Mouse (Mus musculus) midbrain, embryonic 10.5 days (tissue): ENCODE data around the gene Tbc1d13. TPM values are rescaled to one million over a fixed set of nuclear protein-coding genes. Genes with fewer than 3 reads are reported as not detected.

ENCODE experiments used
- DNase-seq: peaks from one replicate; pipeline ENCODE4 v3.0.0-alpha.2; 2017; ENCODE audit warnings: low spot score
- H3K27ac ChIP-seq: fragments of 300-500 bp; sonication (generic); replicated peaks from 2 replicates; pipeline ENCODE4 v1.5.1; 2016; ENCODE audit warnings: mild to moderate bottlenecking
- H3K27me3 ChIP-seq: fragments of 300-500 bp; sonication (generic); 2 replicates; pipeline ENCODE4 v1.6.1; 2016; ENCODE audit warnings: low read depth, mild to moderate bottlenecking; ENCODE audit not compliant: poor library complexity, severe bottlenecking
- H3K36me3 ChIP-seq: fragments of 300-500 bp; sonication (generic); 2 replicates; pipeline ENCODE4 v1.6.1; 2016; ENCODE audit warnings: mild to moderate bottlenecking, moderate library complexity
- H3K4me1 ChIP-seq: fragments of 300-500 bp; sonication (generic); 2 replicates; pipeline ENCODE4 v1.6.1; 2016
- H3K4me3 ChIP-seq: fragments of 300-500 bp; sonication (generic); 2 replicates; pipeline ENCODE4 v1.5.1; 2016; ENCODE audit warnings: mild to moderate bottlenecking, moderate library complexity
- H3K9me3 ChIP-seq: fragments of 300-500 bp; sonication (generic); replicated peaks from 2 replicates; pipeline ENCODE4 v1.6.1; 2016; ENCODE audit warnings: mild to moderate bottlenecking
- WGBS: fragments of 180-500 bp; shearing (Covaris S2); methylation state at CpG from one replicate; pipeline ENCODE4 v1.1.7; 2016; 5-methylcytosine and 5-hydroxymethylcytosine counted together
- polyA plus RNA-seq: library from polyadenylated mRNA; unstranded; fragments of >200 nt; fragmentation: Nextera tagmentation; extraction: Ambion mirVana; gene quantifications from 2 replicates; pipeline ENCODE4 v1.2.1, GENCODE M21; 2016

Tbc1d13 gene
- polyA plus RNA-seq: 6.0 and 6.3 TPM in 2 replicates

DNA sequence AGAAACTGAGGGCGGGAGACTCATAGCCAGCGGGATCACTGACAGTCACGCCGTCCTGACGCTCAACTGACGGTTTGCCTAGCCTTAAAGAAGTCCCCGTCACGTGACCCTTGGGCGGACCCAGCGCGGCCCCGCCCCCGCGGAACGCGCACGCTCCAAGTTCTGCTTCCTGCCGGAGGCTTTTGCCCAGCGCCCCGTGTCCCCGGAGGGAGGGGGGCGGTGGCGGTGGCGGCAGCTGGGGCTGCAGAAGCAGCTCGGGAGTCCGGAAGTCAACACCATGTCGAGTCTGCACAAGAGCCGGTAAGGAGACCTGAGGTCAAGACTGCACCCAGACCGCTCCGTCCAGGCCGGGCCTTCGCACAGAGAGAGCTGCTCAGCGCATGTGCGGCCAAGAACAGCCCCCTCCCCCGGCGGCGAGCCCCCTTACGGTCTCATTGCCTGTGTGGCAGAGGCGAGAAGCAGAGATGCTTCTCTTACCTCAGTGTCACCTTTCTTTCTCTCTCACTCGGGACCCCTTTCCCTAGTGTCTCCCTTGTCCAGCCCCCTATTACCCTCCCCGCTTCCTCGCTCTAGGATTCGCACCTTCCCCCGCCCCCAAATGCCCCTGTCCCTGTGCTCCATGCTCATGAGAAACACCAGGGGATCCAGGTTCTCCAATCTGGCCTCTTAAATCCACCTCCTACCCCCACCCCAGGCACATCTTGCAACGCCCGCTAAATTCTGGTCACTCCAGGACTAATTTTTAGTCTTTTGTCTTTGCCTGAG lies at the start of gene Tbc1d13:
Gene Tbc1d13 (plus strand): TSS at position 134 of the 765 bp plus-strand sequence.
- Histone ChIP-seq H3K9me3 (no peaks in the 10 kb centered on the region), H3K27ac (peak within 1 kb of the TSS; percentile 90), H3K4me3 (peak within 1 kb of the TSS; percentile 97), H3K4me1 (peaks cover 34% of the 10 kb centered on the region), H3K27me3 (no peaks in the 10 kb centered on the region), H3K36me3 (peaks cover 36% of the 10 kb centered on the region)
- WGBS: under 1% methylated on average over 46 of the region's 46 CpGs
- peak; percentile 97 for DNase-seq

- Histone ChIP-seq H3K36me3 (peaks cover 17% of the 10 kb centered on the region), H3K4me3 (peak overlapping the region; percentile 40), H3K27ac (peak overlapping the region; percentile 63; the same call in 1 of the 2 replicates), H3K27me3 (no peaks in the 10 kb centered on the region), H3K9me3 (no peaks in the 10 kb centered on the region), H3K4me1 (peaks cover 18% of the 10 kb centered on the region)
- no peak for DNase-seq
- WGBS: 54% methylated on average over 5 of the region's 5 CpGs
Measured at GRCm38 (mm10) chr2:30084113-30084512, 49.4 kb upstream of the Tbc1d13 start.

DNA sequence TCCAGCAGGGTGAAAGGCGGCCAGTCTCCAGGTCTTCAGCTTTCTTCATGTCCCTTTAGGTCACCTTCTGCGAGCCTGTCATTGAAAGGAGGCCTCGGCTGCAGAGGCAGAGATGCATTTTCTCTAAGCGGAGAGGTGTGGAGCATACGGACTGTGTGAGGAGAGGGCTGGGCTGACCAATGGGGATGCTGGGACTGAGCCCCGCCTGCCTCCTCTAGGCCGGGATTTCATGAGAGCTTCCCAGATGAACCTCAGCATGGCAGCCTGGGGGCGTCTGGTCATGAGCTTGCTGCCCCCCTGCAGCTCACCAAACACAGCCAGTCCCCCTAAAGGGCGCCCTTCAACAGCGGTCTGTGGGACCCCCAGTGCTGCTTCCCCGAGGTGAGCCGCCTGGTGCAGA lies 48.9 kb upstream of the Tbc1d13 start:
- Histone ChIP-seq H3K4me3 (peak overlapping the region; percentile 40), H3K36me3 (peaks cover 17% of the 10 kb centered on the region), H3K9me3 (no peaks in the 10 kb centered on the region), H3K27ac (peak overlapping the region; percentile 63), H3K4me1 (peaks cover 13% of the 10 kb centered on the region), H3K27me3 (no peaks in the 10 kb centered on the region)
- DNase-seq: peak; percentile 49
- WGBS: 7% methylated on average over 12 of the region's 12 CpGs

DNA sequence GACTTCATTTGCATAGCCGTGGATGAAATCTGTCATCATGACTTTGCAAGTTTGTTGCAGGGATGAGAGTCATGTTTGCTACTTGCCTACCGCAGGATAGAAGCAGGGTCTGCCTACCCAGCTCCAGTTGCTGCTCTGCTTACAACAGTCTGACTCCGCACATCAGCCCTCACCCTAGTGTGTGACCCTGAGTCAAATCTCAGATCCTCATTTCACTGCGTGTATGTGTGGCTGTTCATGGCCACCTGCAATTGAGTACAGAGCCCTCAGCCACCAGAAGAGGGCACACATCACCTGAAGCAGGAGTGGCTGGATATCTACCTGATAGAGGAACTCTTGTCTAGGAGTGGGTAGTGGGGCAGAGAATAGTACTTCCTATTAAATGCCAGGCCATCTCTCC lies 46.2 kb upstream of the Tbc1d13 start:
- WGBS: 95% methylated on average over 4 of the region's 4 CpGs
- peaks cover 21% of the 10 kb centered on the region for H3K4me1 ChIP-seq
- H3K27me3 ChIP-seq: no peaks in the 10 kb centered on the region
- DNase-seq: no peak
- H3K4me3 ChIP-seq: no peak overlapping the region
- H3K27ac ChIP-seq: no peak overlapping the region
- H3K36me3 ChIP-seq: peaks cover 35% of the 10 kb centered on the region
- H3K9me3 ChIP-seq: no peaks in the 10 kb centered on the region

DNA sequence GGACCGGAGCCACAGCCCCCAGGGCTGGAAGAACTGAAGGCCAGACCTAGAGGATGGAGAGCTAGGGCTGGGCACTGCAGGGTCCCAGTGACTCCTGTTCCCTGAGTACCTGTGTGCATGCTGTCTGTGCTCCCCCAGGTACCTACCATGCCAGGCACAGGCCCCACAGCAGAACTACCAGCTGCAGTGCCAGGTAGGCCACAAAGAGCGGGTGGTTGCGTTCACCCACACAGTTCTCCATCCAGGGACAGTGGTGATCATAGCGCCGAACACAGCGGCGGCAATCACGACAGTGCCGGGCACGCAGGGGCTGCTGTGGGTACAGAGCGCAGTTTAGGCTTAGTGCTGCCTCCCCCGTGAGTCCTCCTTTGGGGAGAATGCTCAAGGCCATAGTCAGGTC lies 42.0 kb upstream of the Tbc1d13 start:
- no peak overlapping the region for H3K27ac ChIP-seq
- DNase-seq: no peak
- peaks cover 34% of the 10 kb centered on the region for H3K4me1 ChIP-seq
- H3K9me3 ChIP-seq: no peaks in the 10 kb centered on the region
- WGBS: 95% methylated on average over 12 of the region's 12 CpGs
- H3K4me3 ChIP-seq: no peak overlapping the region
- no peaks in the 10 kb centered on the region for H3K27me3 ChIP-seq
- peaks cover 37% of the 10 kb centered on the region for H3K36me3 ChIP-seq

GRCm38 (mm10) chr2:30092280-30092918 lies 41.1 kb upstream of the Tbc1d13 start:
- 50% methylated on average over 6 of the region's 6 CpGs for WGBS
- no peak for DNase-seq
- Histone ChIP-seq H3K36me3 (peaks cover 29% of the 10 kb centered on the region), H3K4me3 (peak overlapping the region; percentile 57), H3K4me1 (peaks cover 34% of the 10 kb centered on the region), H3K27me3 (no peaks in the 10 kb centered on the region), H3K27ac (peak overlapping the region; percentile 72), H3K9me3 (no peaks in the 10 kb centered on the region)

DNA sequence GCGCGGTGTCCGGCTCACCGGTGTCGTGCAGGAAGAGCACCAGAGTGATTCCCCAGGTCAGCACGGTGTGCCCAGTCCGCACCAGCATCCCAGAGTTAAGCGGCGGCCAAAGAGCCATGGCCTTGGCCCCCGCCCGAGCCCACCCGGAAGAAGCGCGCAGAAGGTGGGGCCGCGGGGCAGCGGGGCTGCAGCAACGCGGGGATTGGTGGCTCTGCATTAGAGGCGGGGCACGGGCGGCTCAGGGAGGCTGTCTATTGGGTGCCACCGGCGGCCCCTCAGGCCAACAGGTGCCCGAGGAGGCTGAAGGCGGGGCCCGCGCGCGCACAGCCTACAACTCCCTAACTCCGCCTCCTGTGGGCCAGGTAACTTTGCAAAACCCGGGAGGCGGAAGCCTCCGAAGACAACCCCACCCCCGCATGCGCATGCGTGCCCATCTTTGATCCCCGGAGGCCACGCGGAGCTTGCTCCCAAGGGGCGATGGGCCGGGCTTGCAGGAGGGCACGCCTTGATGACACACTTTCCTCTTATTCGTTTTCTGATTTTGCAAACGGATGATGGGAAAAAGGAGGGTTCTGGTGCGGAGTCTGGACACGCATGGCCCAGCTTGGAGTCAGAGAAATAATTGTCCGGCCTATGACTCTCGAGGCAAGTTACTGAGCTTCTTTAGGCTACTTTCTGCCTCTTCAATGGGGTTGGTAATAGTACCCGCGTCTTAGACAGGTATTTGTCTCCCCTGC lies 39.9 kb upstream of the Tbc1d13 start, which contains the start of gene Zdhhc12:
Gene Zdhhc12 (minus strand): TSS at position 178 of the 737 bp plus-strand sequence.
- H3K36me3 ChIP-seq: peaks cover 27% of the 10 kb centered on the region
- no peaks in the 10 kb centered on the region for H3K9me3 ChIP-seq
- peak within 1 kb of the TSS; percentile 57 for H3K4me3 ChIP-seq
- peak within 1 kb of the TSS; percentile 72 for H3K27ac ChIP-seq
- H3K4me1 ChIP-seq: peaks cover 34% of the 10 kb centered on the region
- under 1% methylated on average over 51 of the region's 51 CpGs for WGBS
- peak; percentile 96 for DNase-seq
- no peaks in the 10 kb centered on the region for H3K27me3 ChIP-seq

- no peak for DNase-seq
- peak overlapping the region; percentile 72 for H3K27ac ChIP-seq
- H3K36me3 ChIP-seq: peaks cover 33% of the 10 kb centered on the region
- no peaks in the 10 kb centered on the region for H3K27me3 ChIP-seq
- H3K4me3 ChIP-seq: peak overlapping the region; percentile 57
- no peaks in the 10 kb centered on the region for H3K9me3 ChIP-seq
- H3K4me1 ChIP-seq: peaks cover 34% of the 10 kb centered on the region
- WGBS: 3% methylated on average over 13 of the region's 13 CpGs
Measured at GRCm38 (mm10) chr2:30094208-30094588, 39.3 kb upstream of the Tbc1d13 start.

- WGBS: 78% methylated on average over 2 of the region's 2 CpGs
- peaks cover 34% of the 10 kb centered on the region for H3K4me1 ChIP-seq
- DNase-seq: peak; percentile 58
- no peak overlapping the region for H3K27ac ChIP-seq
- no peak overlapping the region for H3K4me3 ChIP-seq
- H3K27me3 ChIP-seq: no peaks in the 10 kb centered on the region
- no peaks in the 10 kb centered on the region for H3K9me3 ChIP-seq
- peaks cover 36% of the 10 kb centered on the region for H3K36me3 ChIP-seq
Measured at GRCm38 (mm10) chr2:30095882-30096527, 37.5 kb upstream of the Tbc1d13 start.

GRCm38 (mm10) chr2:30100214-30100613 lies 33.3 kb upstream of the Tbc1d13 start:
- DNase-seq: no peak
- Histone ChIP-seq H3K9me3 (no peaks in the 10 kb centered on the region), H3K27me3 (no peaks in the 10 kb centered on the region), H3K36me3 (peaks cover 64% of the 10 kb centered on the region), H3K4me3 (no peak overlapping the region), H3K4me1 (no peaks in the 10 kb centered on the region), H3K27ac (no peak overlapping the region)
- WGBS: 80% methylated on average over 4 of the region's 4 CpGs

DNA sequence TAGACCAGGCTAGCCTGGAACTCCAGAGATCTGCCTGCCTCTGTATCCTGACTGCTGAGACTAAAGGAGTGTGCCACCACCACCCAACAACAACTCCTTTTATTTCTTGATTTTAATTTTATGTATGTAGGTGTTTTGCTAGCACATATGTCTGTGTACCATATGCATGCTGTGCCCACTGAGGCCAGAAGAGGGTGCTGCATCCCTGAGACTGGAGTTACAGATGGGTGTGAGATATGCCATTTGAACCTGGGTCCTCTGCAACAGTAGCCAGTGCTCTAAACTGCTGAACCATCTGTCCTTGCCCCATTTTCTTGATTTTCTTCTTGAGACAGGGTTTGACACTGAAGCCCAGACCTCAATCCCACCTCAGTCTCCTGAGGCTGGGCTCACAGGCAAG lies 27.2 kb upstream of the Tbc1d13 start:
- Histone ChIP-seq H3K4me1 (no peaks in the 10 kb centered on the region), H3K36me3 (peaks cover 88% of the 10 kb centered on the region), H3K4me3 (no peak overlapping the region), H3K9me3 (no peaks in the 10 kb centered on the region), H3K27ac (no peak overlapping the region), H3K27me3 (no peaks in the 10 kb centered on the region)
- DNase-seq: peak; percentile 44

- Histone ChIP-seq H3K36me3 (peaks cover 84% of the 10 kb centered on the region), H3K4me1 (no peaks in the 10 kb centered on the region), H3K4me3 (no peak overlapping the region), H3K9me3 (no peaks in the 10 kb centered on the region), H3K27me3 (no peaks in the 10 kb centered on the region), H3K27ac (no peak overlapping the region)
- WGBS: 96% methylated on average over 5 of the region's 5 CpGs
- DNase-seq: no peak
Measured at GRCm38 (mm10) chr2:30107646-30108045, 25.9 kb upstream of the Tbc1d13 start.
